Mouse (Mus musculus) CD4-positive, CD25-positive, alpha-beta regulatory T cell (primary cell): Measurements from ENCODE around the gene Gm17469. TPM values are rescaled to one million over a fixed set of nuclear protein-coding genes. Genes with fewer than 3 reads are reported as not detected.

ENCODE experiments used
- polyA plus RNA-seq: library from polyadenylated mRNA; unstranded; fragments of 100-300 nt; shearing (Covaris generic); gene quantifications from one replicate; pipeline ENCODE4 v1.2.1, GENCODE M21; 2017

The Gm17469 gene
- not detected for polyA plus RNA-seq

GRCm38 (mm10) chrX:124629593-124629992 is at the start of gene Gm17469:
TSS of gene Gm17469 (plus strand) at chrX:124629893.

Other genes with a start within 250 kb of the Gm17469 start
- not detected for gene Gm17584, start 129.3 kb upstream of the Gm17469 start, polyA plus RNA-seq